Mouse (Mus musculus): ENCODE measurements around the gene Fcho2.

- TF ChIP-seq CTCF (IDR thresholded peaks at IDR 0.05; ENCODE audit: extremely low read depth, insufficient read depth, insufficient read length, insufficient replicate concordance) = no peak
- no peak for TF ChIP-seq POLR2A (IDR thresholded peaks at IDR 0.05; ENCODE audit: low read depth, low read length)
Observed at GRCm38 (mm10) chr13:98696716-98697115, 118.5 kb downstream of the Fcho2 start.
